ENCODE assay signal across 8 mouse cellular contexts in genomic region chr2:168106701-168107178, GRCm38 (mm10). TPM values are rescaled to one million over a fixed set of nuclear protein-coding genes. Genes with fewer than 3 reads are reported as not detected.
A peak's percentile ranks its signal among the peaks of the same experiment; 100 is the strongest.
DNase-seq lines count a peak whose midpoint lies in the region; ATAC-seq and TF ChIP-seq lines count a peak whose summit lies in the region.

No protein-coding gene starts in this region.

- peak; percentile 84 for DNase-seq in adrenal gland, postnatal 14 days
- DNase-seq in forebrain, postnatal 0 days = peak; percentile 88
- DNase-seq in heart, postnatal 14 days = peak; percentile 77 to 80
- peak; percentile 83 to 87 for DNase-seq in layer of hippocampus, adult 18-20 months (ENCODE audit: low spot score in 2 of 2)
- no peak for DNase-seq in c-Kit-positive CD71-positive TER-119-positive erythroid progenitor cells, embryonic 14.5 days (ENCODE audit: low spot score)

- H3K27me3 ChIP-seq in E14TG2a.4 (ENCODE audit: insufficient read depth, low read length) = peaks cover 9% of the 10 kb centered on the region
- no peaks in the 10 kb centered on the region for H3K27me3 ChIP-seq in forebrain, postnatal 0 days (ENCODE audit: insufficient read depth, low read length)
- H3K27me3 ChIP-seq in midbrain, embryonic 15.5 days (replicated peaks) = no peaks in the 10 kb centered on the region

- H3K36me3 ChIP-seq in E14TG2a.4 (ENCODE audit: insufficient read depth, low read length) = no peaks in the 10 kb centered on the region
- no peaks in the 10 kb centered on the region for H3K36me3 ChIP-seq in forebrain, postnatal 0 days (ENCODE audit: insufficient read depth)
- no peaks in the 10 kb centered on the region for H3K36me3 ChIP-seq in midbrain, embryonic 15.5 days (replicated peaks)

- H3K9me3 ChIP-seq in E14TG2a.4 (ENCODE audit: low read length) = no peaks in the 10 kb centered on the region
- H3K9me3 ChIP-seq in forebrain, postnatal 0 days (ENCODE audit: low read length) = no peaks in the 10 kb centered on the region
- H3K9me3 ChIP-seq in midbrain, embryonic 15.5 days = no peaks in the 10 kb centered on the region

- H3K4me1 ChIP-seq in E14TG2a.4 (replicated peaks; ENCODE audit: low read depth, low read length) = peaks cover 56% of the 10 kb centered on the region
- peaks cover 4% of the 10 kb centered on the region; the same call in 1 of the 2 replicates for H3K4me1 ChIP-seq in forebrain, postnatal 0 days (ENCODE audit: insufficient read depth)
- H3K4me1 ChIP-seq in midbrain, embryonic 15.5 days = peaks cover 12% of the 10 kb centered on the region

- H3K9ac ChIP-seq in forebrain, postnatal 0 days = peak overlapping the region; percentile 39
- no peak overlapping the region; the same call in 1 of the 2 replicates for H3K9ac ChIP-seq in midbrain, embryonic 15.5 days

- H3K27ac ChIP-seq in forebrain, postnatal 0 days (ENCODE audit: low read depth, low read length) = peak overlapping the region; percentile 71
- H3K27ac ChIP-seq in midbrain, embryonic 15.5 days = peak overlapping the region; percentile 82

- TF ChIP-seq CTCF in E14TG2a.4 (conservative IDR thresholded peaks at IDR 0.05; ENCODE audit: low read length) = no peak
- TF ChIP-seq CTCF in forebrain, postnatal 0 days (IDR thresholded peaks at IDR 0.05; ENCODE audit: low read depth) = no peak

- intact Hi-C loops in heart, postnatal 14 days (cut with DNase I) = no loop called here

- ATAC-seq in forebrain, postnatal 0 days = peak; percentile 91
- ATAC-seq in midbrain, embryonic 15.5 days (replicated peaks) = peak; percentile 70
- ATAC-seq in megakaryocyte-erythroid progenitor cell, adult 5-6 weeks (replicated peaks; ENCODE audit: low FRiP score, low TSS enrichment, poor library complexity, severe bottlenecking) = no peak

- 24% methylated on average over 20 of the region's 20 CpGs for WGBS in forebrain, postnatal 0 days
- WGBS in midbrain, embryonic 15.5 days = 36% methylated on average over 20 of the region's 20 CpGs

- H3K4me3 ChIP-seq in E14TG2a.4 (replicated peaks; ENCODE audit: low read length) = peak overlapping the region; percentile 74
- H3K4me3 ChIP-seq in forebrain, postnatal 0 days (ENCODE audit: low read depth, low read length) = peak overlapping the region; percentile 19; the same call in 1 of the 2 replicates
- H3K4me3 ChIP-seq in midbrain, embryonic 15.5 days = peak overlapping the region; percentile 18

- H3K4me2 ChIP-seq in forebrain, postnatal 0 days (ENCODE audit: low read depth) = peak overlapping the region; percentile 52
- peak overlapping the region; percentile 48 for H3K4me2 ChIP-seq in midbrain, embryonic 15.5 days

RNA-seq across cellular contexts. Expression of gene Pard6b, which starts 25.9 kb away (rescaled TPM):
- 1.7 and 1.9 TPM in 2 replicates for total RNA-seq in adrenal gland, postnatal 14 days (2021)
- 4.2 and 5.3 TPM in 2 replicates for total RNA-seq in forebrain, postnatal 0 days (2014; rRNA removed)
- polyA plus RNA-seq in forebrain, postnatal 0 days (2015; fragmentation: Nextera tagmentation; extraction: Ambion mirVana) = 2.8 and 4.1 TPM in 2 replicates
- total RNA-seq in heart, postnatal 14 days (2021) = 1 to 10 TPM; 2.9 to 3.6 TPM
- total RNA-seq in layer of hippocampus, adult 18-20 months (2021) = 1 to 10 TPM; 4.0 to 5.0 TPM
- 7.5 TPM in 2 replicates for polyA plus RNA-seq in midbrain, embryonic 15.5 days (2015; fragmentation: Nextera tagmentation; extraction: Ambion mirVana)
- 0.48 and 1.1 TPM in 2 replicates for total RNA-seq in megakaryocyte-erythroid progenitor cell, adult 5-6 weeks (2014; fragmentation: Nextera tagmentation)
- 1.6 and 3.8 TPM in 2 replicates for total RNA-seq in megakaryocyte-erythroid progenitor cell, adult 5-6 weeks (2017)

Comparison
In these comparisons a context has a peak if more than half of its experiments do, and no peak if none do; other contexts are left out.
1. H3K4me3 ChIP-seq: peak in every context shown above with its lines; median percentile 74 in E14TG2a.4; 19 in forebrain, postnatal 0 days; 18 in midbrain, embryonic 15.5 days.